Mouse (Mus musculus): ENCODE data around the gene Gadd45b. TPM values are rescaled to one million over a fixed set of nuclear protein-coding genes. Genes with fewer than 3 reads are reported as not detected.

Gadd45b gene
- total and polyA plus RNA-seq, 3 experiments, result 10.1 to 13.3 TPM; not detected in 1

DNA sequence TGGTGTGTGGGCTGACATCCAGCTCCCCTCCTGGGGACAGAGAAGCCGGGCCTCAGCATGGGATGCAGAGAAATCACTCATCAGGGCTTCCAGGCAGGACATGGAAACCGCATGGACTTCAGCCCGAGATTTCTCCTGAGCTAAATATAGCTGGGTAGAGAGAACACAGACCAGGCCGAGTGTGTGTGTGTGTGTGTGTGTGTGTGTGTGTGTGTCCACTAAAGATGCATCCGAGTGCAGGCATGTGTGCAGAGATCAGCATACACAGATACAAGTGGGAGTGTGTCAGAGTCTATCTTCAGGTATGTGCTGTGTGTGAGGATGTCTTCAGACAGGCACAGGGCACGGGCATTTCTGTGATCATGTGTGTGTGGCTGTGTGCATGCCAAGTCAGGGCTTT, 25.0 kb downstream of the Gadd45b start:
- no peaks in the 10 kb centered on the region for H3K9me3 ChIP-seq (replicated peaks; ENCODE audit: insufficient read depth, low read length)
- H3K36me3 ChIP-seq (ENCODE audit: control insufficient read depth in 1 of 2, insufficient read depth in 2 of 2, low read length in 2 of 2), result peaks cover 0 to 9% of the 10 kb centered on the region in 2 experiments; a peak in 1 of 4 replicates
- no peak for TF ChIP-seq NELFE (IDR thresholded peaks at IDR 0.05; ENCODE audit: low read depth, low read length)
- no peak for TF ChIP-seq TBP (IDR thresholded peaks at IDR 0.05; ENCODE audit: low read depth, low read length)
- no peak for TF ChIP-seq POLR2A (IDR thresholded peaks at IDR 0.05; ENCODE audit: control insufficient read depth in 1 of 2, insufficient read depth in 1 of 2, low read depth in 1 of 2, low read length in 2 of 2, poor library complexity in 1 of 2)
- no peak for TF ChIP-seq MXI1 (IDR thresholded peaks at IDR 0.05; ENCODE audit: low read depth, low read length)
- no peak for TF ChIP-seq BHLHE40 (IDR thresholded peaks at IDR 0.05; ENCODE audit: borderline replicate concordance, low read depth, low read length)
- no peak for TF ChIP-seq MYB (IDR thresholded peaks at IDR 0.05; ENCODE audit: low read depth, low read length)
- no peak for TF ChIP-seq USF2 (IDR thresholded peaks at IDR 0.05; ENCODE audit: borderline replicate concordance in 1 of 2, insufficient read depth in 1 of 2, low read depth in 1 of 2, low read length in 2 of 2)
- TF ChIP-seq TCF12 (IDR thresholded peaks at IDR 0.05; ENCODE audit: low read depth, low read length), result no peak
- no peak for TF ChIP-seq E2F4 (IDR thresholded peaks at IDR 0.05; ENCODE audit: borderline replicate concordance, low read depth, low read length)
- no peak for TF ChIP-seq EP300 (IDR thresholded peaks at IDR 0.05; ENCODE audit: low read depth in 1 of 2, low read length in 2 of 2)
- TF ChIP-seq POLR2AphosphoS5 (IDR thresholded peaks at IDR 0.05; ENCODE audit: borderline replicate concordance, low read depth, low read length), result no peak
- no peak for TF ChIP-seq CTCF (IDR thresholded peaks at IDR 0.05 in 2 of 3, conservative IDR thresholded peaks at IDR 0.05 in 1 of 3; ENCODE audit: control insufficient read depth in 1 of 3, insufficient read depth in 1 of 3, low read depth in 2 of 3, low read length in 3 of 3, poor library complexity in 1 of 3, severe bottlenecking in 1 of 3)
- TF ChIP-seq ZMIZ1 (IDR thresholded peaks at IDR 0.05; ENCODE audit: low read depth, low read length), result no peak
- no peak overlapping the region for H3K4me3 ChIP-seq (ENCODE audit: control insufficient read depth in 1 of 2, insufficient read depth in 1 of 2, low read depth in 2 of 2, low read length in 2 of 2)
- H3K4me1 ChIP-seq (ENCODE audit: control insufficient read depth in 1 of 2, insufficient read depth in 2 of 2, low read length in 2 of 2), result peaks cover 0 to 11% of the 10 kb centered on the region in 2 experiments; a peak in 3 of 4 replicates
- H3K27me3 ChIP-seq (ENCODE audit: control insufficient read depth in 1 of 2, insufficient read depth in 2 of 2, low read length in 2 of 2), result no peaks in the 10 kb centered on the region
- DNase-seq (ENCODE audit: low read depth, low spot score), result no peak
- no peak overlapping the region for H3K9ac ChIP-seq (ENCODE audit: control insufficient read depth, low read depth, low read length, poor library complexity, severe bottlenecking)
- no peaks in the 10 kb centered on the region for H3K79me2 ChIP-seq (ENCODE audit: control insufficient read depth, insufficient read depth, low read length, poor library complexity)
- H3K27ac ChIP-seq (ENCODE audit: control insufficient read depth, low read depth, low read length), result no peak overlapping the region

- H3K27ac ChIP-seq (ENCODE audit: control insufficient read depth, low read depth, low read length), result no peak overlapping the region
- no peaks in the 10 kb centered on the region for H3K9me3 ChIP-seq (replicated peaks; ENCODE audit: insufficient read depth, low read length)
- DNase-seq (ENCODE audit: low read depth, low spot score), result peak; percentile 79
- no peaks in the 10 kb centered on the region for H3K79me2 ChIP-seq (ENCODE audit: control insufficient read depth, insufficient read depth, low read length, poor library complexity)
- H3K4me3 ChIP-seq (ENCODE audit: control insufficient read depth in 1 of 2, insufficient read depth in 1 of 2, low read depth in 2 of 2, low read length in 2 of 2), result no peak overlapping the region
- H3K4me1 ChIP-seq (ENCODE audit: control insufficient read depth in 1 of 2, insufficient read depth in 2 of 2, low read length in 2 of 2), result peaks cover 0 to 4% of the 10 kb centered on the region in 2 experiments; a peak in 3 of 4 replicates
- no peak overlapping the region; the same call in 1 of the 2 replicates for H3K9ac ChIP-seq (ENCODE audit: control insufficient read depth, low read depth, low read length, poor library complexity, severe bottlenecking)
- peaks cover 0 to 5% of the 10 kb centered on the region in 2 experiments; a peak in 1 of 4 replicates for H3K36me3 ChIP-seq (ENCODE audit: control insufficient read depth in 1 of 2, insufficient read depth in 2 of 2, low read length in 2 of 2)
- TF ChIP-seq ZKSCAN1 (IDR thresholded peaks at IDR 0.05; ENCODE audit: low read depth, low read length) (no peak), GATA1 (IDR thresholded peaks at IDR 0.05; ENCODE audit: low read depth, low read length) (no peak), TBP (IDR thresholded peaks at IDR 0.05; ENCODE audit: low read depth, low read length) (0 out of 2 replicates have a peak, but pooled peaks have one; percentile 32), RAD21 (IDR thresholded peaks at IDR 0.05; ENCODE audit: low read depth, low read length) (peak; percentile 46), ZC3H11A (IDR thresholded peaks at IDR 0.05; ENCODE audit: low read depth, low read length) (peak; percentile 32; the same call in 1 of the 2 replicates), GABPA (IDR thresholded peaks at IDR 0.05; ENCODE audit: low read depth, low read length) (no peak), CTCF (IDR thresholded peaks at IDR 0.05 in 2 of 3, conservative IDR thresholded peaks at IDR 0.05 in 1 of 3; ENCODE audit: control insufficient read depth in 1 of 3, insufficient read depth in 1 of 3, low read depth in 2 of 3, low read length in 3 of 3, poor library complexity in 1 of 3, severe bottlenecking in 1 of 3) (peak; percentile 53 to 96 (median 75)), EP300 (IDR thresholded peaks at IDR 0.05; ENCODE audit: low read depth in 1 of 2, low read length in 2 of 2) (no peak), SMC3 (IDR thresholded peaks at IDR 0.05; ENCODE audit: low read depth, low read length) (peak; percentile 31), NRF1 (IDR thresholded peaks at IDR 0.05; ENCODE audit: insufficient read depth, low read depth, low read length, poor library complexity, severe bottlenecking) (no peak)
- H3K27me3 ChIP-seq (ENCODE audit: control insufficient read depth in 1 of 2, insufficient read depth in 2 of 2, low read length in 2 of 2), result no peaks in the 10 kb centered on the region
Observed at GRCm38 (mm10) chr10:80955536-80955935, 25.7 kb downstream of the Gadd45b start.
